Mouse (Mus musculus) megakaryocyte, embryonic 14.5 days (primary cell): Measurements from ENCODE around the gene Obsl1. TPM values are rescaled to one million over a fixed set of nuclear protein-coding genes. Genes with fewer than 3 reads are reported as not detected.

Experiments used
- H3K27me3 ChIP-seq: replicated peaks from 2 replicates; pipeline ENCODE3; 2012; ENCODE audit warnings: inconsistent platforms
- H3K36me3 ChIP-seq: replicated peaks from 2 replicates; pipeline ENCODE3; 2012; ENCODE audit warnings: low read length, inconsistent platforms, mixed read lengths
- H3K4me1 ChIP-seq: 2 replicates; pipeline ENCODE4 v1.6.1; 2012; ENCODE audit warnings: inconsistent platforms
- H3K4me3 ChIP-seq: replicated peaks from 2 replicates; pipeline ENCODE3; 2012; ENCODE audit warnings: moderate library complexity, mild to moderate bottlenecking, inconsistent platforms
- H3K9me3 ChIP-seq: 2 replicates; pipeline ENCODE4 v1.6.1; 2012; ENCODE audit warnings: inconsistent platforms
- FLI1 ChIP-seq: IDR thresholded peaks from 2 replicates; pipeline ENCODE4 v1.6.1; 2012; ENCODE audit warnings: low read length, inconsistent platforms, mixed read lengths
- GATA1 ChIP-seq: IDR thresholded peaks from 3 replicates; pipeline ENCODE4 v1.6.1; 2012; ENCODE audit warnings: mixed read lengths, low read length, inconsistent platforms, borderline replicate concordance
- polyA plus RNA-seq: library from polyadenylated mRNA; stranded (reverse); fragments of >175 nt; gene quantifications from 2 replicates; pipeline ENCODE4 v1.2.3, GENCODE M21; 2012; ENCODE audit warnings: low replicate concordance; ENCODE audit not compliant: insufficient read depth

Gene Obsl1
- polyA plus RNA-seq, 1 experiment = 8.6 TPM

DNA sequence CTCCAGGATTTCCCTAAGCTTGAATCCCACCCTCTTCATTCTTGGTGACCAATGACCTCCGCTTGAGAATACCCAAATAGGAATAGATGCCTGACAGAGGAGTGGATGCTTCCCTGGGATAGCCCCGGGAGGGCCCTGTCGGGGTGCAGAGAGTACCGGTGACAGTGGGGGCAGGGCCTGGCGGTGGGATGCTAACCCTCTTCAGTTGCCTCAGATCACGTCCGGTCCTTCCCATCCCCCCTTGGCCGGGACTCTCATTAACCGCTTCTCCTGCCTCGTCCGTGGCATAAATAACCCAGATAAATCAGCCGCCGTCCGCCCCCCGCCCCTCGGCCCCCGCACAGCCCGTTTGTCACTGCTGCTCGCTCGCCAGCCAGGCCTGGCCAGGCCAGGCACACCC is 59.6 kb downstream of the Obsl1 start:
- H3K4me1 ChIP-seq = peaks cover 75% of the 10 kb centered on the region
- H3K9me3 ChIP-seq = no peaks in the 10 kb centered on the region
- peaks cover 67% of the 10 kb centered on the region for H3K27me3 ChIP-seq
- H3K4me3 ChIP-seq = peak overlapping the region; percentile 89
- peaks cover 22% of the 10 kb centered on the region for H3K36me3 ChIP-seq
- TF ChIP-seq FLI1 (no peak), GATA1 (no peak)

DNA sequence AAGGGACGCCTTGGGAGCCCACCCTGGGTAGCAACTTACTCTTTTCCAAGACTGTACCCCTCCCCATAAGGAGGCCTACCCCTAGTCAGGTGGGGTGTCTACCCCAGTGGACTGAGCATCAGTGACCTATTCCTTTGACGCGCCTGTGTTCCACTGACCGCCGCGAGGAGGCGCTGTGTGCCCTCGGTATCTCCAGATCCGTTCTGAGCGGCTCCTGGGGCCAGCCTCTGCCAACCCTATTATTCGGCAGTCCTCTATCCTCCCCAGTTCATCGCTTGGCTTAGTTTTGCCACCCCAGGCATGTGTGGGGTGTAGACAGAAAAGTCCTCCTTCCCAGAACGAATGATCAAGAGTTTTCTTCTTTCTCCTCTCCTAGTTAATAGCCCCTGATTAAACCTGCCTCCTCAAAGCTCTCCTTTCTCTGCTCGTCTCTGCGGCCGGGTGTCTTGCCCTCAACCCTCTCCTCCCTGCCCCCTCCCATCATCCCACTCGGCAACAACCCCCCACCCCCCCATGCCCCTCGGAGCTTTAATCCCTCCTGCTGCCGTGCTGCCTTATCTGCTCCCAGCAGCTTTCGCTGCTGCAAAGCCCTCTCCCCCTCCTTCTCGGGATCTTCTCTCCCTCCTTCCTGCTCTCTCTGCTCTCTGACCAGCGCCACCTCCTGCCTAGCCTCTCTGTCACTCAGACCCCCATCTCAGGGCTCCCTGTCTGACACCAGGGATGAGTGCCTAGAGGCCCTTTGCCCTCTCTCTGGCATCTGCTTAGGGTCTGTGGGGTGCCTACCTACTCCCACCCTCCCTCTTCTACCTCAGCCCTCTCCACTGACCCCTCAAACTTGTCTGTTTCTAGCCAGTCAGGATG is 60.3 kb downstream of the Obsl1 start:
- no peaks in the 10 kb centered on the region for H3K9me3 ChIP-seq
- peak overlapping the region; percentile 89 for H3K4me3 ChIP-seq
- H3K27me3 ChIP-seq = peaks cover 60% of the 10 kb centered on the region
- peaks cover 70% of the 10 kb centered on the region for H3K4me1 ChIP-seq
- peaks cover 29% of the 10 kb centered on the region for H3K36me3 ChIP-seq
- TF ChIP-seq FLI1 = no peak
- TF ChIP-seq GATA1 = no peak

DNA sequence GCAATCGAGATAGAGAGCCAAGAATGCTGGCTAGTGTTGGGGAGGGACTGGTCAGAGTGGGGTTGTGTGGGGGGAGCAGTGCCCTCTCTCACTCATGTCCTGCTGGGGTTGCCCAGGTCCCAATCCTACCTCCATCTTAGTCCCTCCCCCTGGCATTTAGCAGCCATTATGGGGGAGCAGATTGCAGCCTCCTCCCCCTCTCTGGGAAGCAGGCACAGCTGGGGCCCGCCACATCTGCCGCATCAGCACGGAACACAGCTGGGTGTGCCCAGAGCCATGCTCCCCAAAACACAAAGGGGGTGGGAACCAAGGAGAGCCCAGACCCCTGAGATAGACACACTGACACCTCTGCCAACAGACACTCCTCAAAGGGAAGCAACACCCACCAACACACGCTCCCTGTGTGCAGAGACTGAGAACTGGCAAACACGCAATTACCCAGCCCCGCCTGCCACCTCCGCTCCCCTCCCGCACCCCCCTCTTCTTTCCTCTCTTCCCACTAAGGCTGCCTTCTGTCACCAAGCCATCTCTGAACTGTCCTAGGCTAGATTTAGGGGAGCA is 61.0 kb downstream of the Obsl1 start:
- H3K4me1 ChIP-seq = peaks cover 65% of the 10 kb centered on the region
- H3K36me3 ChIP-seq = peaks cover 37% of the 10 kb centered on the region
- TF ChIP-seq GATA1 (no peak), FLI1 (no peak)
- no peaks in the 10 kb centered on the region for H3K9me3 ChIP-seq
- H3K4me3 ChIP-seq = peak overlapping the region; percentile 89
- H3K27me3 ChIP-seq = peaks cover 53% of the 10 kb centered on the region

DNA sequence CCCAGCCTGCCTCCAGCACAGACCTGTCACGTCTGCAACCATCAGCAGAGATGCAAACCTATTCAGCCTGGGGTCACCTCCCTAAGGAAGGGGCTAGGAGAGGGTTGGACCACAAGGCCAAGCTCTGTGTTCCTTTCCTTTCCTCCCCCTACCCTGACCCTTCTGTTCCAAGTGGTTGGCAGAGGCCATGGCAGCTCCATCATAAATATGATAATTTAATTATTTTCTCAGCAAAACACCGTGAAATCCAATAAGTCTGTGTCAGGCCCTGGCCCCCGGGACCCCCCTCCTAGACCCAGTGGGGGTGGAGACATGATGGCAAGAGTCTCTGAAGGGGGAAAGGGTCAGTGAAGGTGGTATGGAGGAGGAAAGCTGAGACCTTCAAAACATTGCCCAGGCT is 62.0 kb downstream of the Obsl1 start:
- TF ChIP-seq GATA1 (no peak), FLI1 (no peak)
- H3K4me3 ChIP-seq = no peak overlapping the region
- H3K4me1 ChIP-seq = peaks cover 55% of the 10 kb centered on the region
- peaks cover 43% of the 10 kb centered on the region for H3K27me3 ChIP-seq
- H3K9me3 ChIP-seq = no peaks in the 10 kb centered on the region
- H3K36me3 ChIP-seq = peaks cover 47% of the 10 kb centered on the region

DNA sequence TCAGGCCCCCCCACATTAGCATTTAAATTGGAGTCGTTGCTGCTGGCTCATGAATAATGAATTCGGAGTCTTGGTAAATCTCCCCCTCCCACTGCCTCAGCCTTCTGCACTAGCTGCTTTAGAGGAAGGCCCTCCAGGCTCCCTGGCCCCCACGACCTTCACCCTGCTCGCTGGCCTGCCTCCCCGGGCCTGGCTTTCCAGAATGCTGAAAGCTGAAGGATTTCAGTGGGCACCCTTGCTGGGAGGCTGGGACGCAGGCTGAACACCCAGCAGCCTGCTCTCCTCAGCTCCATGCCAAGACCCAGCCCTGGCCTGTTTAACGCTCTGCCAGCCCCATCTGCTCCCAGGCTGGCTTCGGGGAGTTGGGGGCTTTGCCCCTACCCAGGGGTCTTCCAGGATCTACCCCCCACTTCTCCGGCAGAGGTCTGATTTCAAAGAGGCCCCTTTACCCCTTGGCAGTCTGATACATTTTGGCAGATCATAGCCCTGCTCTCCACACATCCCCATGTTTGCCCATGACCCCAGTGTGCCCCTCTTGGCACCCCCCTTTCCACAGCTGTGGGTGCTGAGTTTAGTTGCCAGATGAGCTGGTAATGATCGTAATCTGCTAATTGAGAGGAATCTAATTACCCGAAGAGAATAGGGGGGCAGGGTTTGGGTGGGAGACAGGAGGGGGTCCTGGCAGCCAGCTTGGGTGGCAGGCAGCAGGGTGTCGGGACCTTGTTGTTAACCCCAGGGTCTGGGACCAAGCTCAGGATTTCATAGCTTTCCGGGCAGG is 62.8 kb downstream of the Obsl1 start:
- peaks cover 35% of the 10 kb centered on the region for H3K27me3 ChIP-seq
- no peak overlapping the region for H3K4me3 ChIP-seq
- no peaks in the 10 kb centered on the region for H3K9me3 ChIP-seq
- peaks cover 54% of the 10 kb centered on the region for H3K36me3 ChIP-seq
- peaks cover 47% of the 10 kb centered on the region for H3K4me1 ChIP-seq
- no peak for TF ChIP-seq GATA1
- no peak for TF ChIP-seq FLI1

DNA sequence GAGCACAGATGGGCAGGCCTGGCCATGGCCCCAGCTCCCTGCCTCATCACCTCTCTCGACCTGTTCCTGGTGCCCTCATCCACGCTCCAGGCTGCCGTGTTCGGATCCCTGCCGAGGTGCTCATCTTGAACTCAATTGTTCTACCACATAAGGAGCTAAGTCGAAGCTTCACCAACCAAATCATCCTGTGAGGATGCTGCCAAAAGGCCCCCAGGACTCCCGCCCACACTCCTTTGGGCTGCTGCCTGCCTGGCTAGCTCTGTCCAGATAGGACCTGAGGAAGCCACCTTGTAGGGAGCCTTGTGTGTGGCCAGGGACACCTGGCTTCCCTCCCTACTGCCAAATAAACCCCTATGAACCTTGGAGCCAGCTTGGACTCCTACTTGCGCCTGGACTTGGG is 63.4 kb downstream of the Obsl1 start:
- Histone ChIP-seq H3K27me3 (peaks cover 30% of the 10 kb centered on the region), H3K36me3 (peaks cover 59% of the 10 kb centered on the region), H3K9me3 (no peaks in the 10 kb centered on the region), H3K4me1 (peaks cover 41% of the 10 kb centered on the region), H3K4me3 (no peak overlapping the region)
- TF ChIP-seq FLI1 = no peak
- TF ChIP-seq GATA1 = no peak

DNA sequence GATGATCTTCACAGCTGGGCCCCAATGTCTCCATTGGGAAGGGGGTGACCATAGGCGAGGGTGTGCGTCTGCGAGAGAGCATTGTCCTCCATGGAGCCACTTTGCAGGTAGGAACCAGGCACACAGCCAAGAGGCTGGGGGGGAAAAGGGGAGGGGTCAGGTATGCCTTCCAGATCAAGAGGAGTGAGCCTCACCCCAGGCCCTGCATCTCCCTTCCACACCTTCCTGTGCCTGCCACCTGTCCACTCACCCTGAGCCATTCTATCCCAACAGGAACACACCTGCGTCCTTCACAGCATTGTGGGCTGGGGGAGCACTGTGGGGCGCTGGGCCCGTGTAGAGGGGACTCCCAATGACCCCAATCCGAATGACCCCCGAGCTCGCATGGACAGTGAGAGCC is 64.1 kb downstream of the Obsl1 start:
- Histone ChIP-seq H3K36me3 (peaks cover 66% of the 10 kb centered on the region), H3K4me1 (peaks cover 41% of the 10 kb centered on the region), H3K4me3 (no peak overlapping the region), H3K27me3 (peaks cover 23% of the 10 kb centered on the region), H3K9me3 (no peaks in the 10 kb centered on the region)
- no peak for TF ChIP-seq GATA1
- no peak for TF ChIP-seq FLI1

DNA sequence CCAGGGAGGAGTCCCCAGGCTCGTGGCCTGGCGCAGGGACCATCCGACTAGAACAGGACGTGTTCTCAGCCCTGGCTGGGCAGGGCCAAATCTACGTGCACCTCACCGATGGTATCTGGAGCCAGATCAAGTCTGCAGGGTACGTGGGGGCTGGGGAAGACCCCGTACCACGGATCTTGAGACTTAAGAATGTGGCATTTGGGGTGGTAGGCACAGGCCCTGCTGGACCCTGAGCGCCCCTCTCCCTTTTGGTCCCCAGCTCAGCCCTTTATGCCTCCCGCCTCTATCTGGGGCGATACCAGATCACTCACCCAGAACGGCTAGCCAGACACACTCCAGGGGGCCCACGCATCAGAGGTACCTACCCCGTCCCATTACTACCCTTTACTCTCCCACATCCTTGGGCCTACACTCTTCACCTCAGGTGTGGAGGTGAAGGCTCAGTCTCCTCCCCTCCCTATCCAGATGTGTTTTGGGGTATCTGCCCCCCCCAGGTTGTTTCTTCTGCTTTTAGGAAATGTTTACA is 64.7 kb downstream of the Obsl1 start:
- Histone ChIP-seq H3K27me3 (peaks cover 17% of the 10 kb centered on the region), H3K36me3 (peaks cover 70% of the 10 kb centered on the region), H3K9me3 (no peaks in the 10 kb centered on the region), H3K4me1 (peaks cover 41% of the 10 kb centered on the region), H3K4me3 (no peak overlapping the region)
- TF ChIP-seq GATA1 = no peak
- TF ChIP-seq FLI1 = no peak

DNA sequence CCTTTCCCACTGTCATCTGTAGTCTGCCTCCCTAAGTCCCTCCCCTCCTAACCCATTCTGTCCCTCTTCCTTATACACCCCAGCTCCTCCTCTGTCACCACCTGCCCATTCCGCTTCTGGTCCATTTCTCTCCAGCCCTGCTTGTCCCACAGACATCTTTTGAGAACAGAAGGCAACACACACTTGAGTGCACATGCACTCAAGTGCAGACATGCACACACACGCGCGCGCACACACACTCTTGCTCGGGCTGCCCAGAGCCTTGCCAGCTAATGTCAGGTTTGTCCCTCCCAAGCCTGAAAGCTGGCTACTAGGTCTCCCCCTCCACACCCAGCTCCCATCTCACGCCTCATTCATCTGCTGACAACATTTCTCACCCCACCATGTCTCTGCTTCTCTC is 65.6 kb downstream of the Obsl1 start:
- peaks cover 38% of the 10 kb centered on the region for H3K4me1 ChIP-seq
- peaks cover 13% of the 10 kb centered on the region for H3K27me3 ChIP-seq
- no peaks in the 10 kb centered on the region for H3K9me3 ChIP-seq
- peaks cover 70% of the 10 kb centered on the region for H3K36me3 ChIP-seq
- TF ChIP-seq FLI1 = no peak
- TF ChIP-seq GATA1 = no peak
- no peak overlapping the region for H3K4me3 ChIP-seq

DNA sequence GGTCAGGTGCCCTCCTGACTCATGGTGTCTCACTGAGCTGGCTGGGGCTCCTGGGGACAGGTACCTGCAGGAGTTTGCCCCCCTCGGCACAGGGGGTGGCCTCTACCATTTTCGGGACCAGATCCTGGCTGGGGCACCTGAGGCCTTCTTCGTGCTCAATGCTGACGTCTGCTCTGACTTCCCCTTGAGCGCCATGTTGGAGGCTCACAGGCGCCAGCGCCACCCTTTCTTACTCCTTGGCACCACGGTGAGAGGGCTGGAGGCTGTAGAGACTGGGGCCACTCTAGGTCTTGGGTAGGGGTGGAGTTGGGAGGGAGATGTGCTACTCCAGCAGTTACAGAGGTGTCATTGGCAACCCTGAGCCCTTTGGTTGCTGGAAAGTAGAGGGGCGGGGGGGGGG is 67.5 kb downstream of the Obsl1 start:
- TF ChIP-seq GATA1 (no peak), FLI1 (no peak)
- peaks cover 9% of the 10 kb centered on the region for H3K27me3 ChIP-seq
- H3K4me1 ChIP-seq = peaks cover 25% of the 10 kb centered on the region
- H3K4me3 ChIP-seq = no peak overlapping the region
- H3K9me3 ChIP-seq = no peaks in the 10 kb centered on the region
- peaks cover 69% of the 10 kb centered on the region for H3K36me3 ChIP-seq
